Mouse (Mus musculus) left cerebral cortex, postnatal 25 days (tissue): ENCODE measurements around the gene 4930402F06Rik. TPM values are rescaled to one million over a fixed set of nuclear protein-coding genes. Genes with fewer than 3 reads are reported as not detected.

Experiments used
- DNase-seq, 2 experiments: peaks; one replicate each; pipeline ENCODE4 v3.0.0; 2022; ENCODE audit warnings: low spot score in 2 of 2, mixed read lengths in 1 of 2
- intact Hi-C: fragments of 180-260 bp; cut with DNase I; formaldehyde crosslinking; loops from one replicate; pipeline ENCODE4 v1.15.1; 2025
- total RNA-seq, 2 experiments: library from RNA; stranded (reverse); gene quantifications; 2 replicates each; pipeline ENCODE4 v1.2.3; 2021

Gene 4930402F06Rik
- total RNA-seq, 2 experiments from 2014 or later, result not detected

DNA sequence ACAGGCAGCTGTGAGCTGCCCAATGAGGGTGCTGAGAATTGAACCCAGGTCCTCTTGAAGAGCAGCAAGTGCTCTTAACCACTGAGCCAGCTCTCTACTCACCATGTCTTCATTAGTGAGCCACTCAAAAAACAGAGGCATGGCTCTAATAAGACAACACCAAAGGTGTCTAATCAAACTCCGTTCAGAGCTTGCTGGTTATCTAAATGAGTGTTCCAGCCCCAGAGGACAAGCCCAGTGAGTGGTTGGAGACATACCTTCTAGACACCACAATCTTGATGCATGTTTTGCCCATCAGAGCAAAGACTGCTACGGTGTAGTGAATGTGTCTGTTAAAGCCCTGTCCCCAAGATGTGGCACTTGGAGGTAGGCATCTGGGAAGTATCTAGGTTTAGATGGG lies 22.7 kb upstream of the 4930402F06Rik start:
- intact Hi-C loops, result no loop called here
- no peak for DNase-seq

- no peak for DNase-seq
- intact Hi-C loops, result no loop called here
These were observed 22.3 kb upstream of the 4930402F06Rik start for GRCm38 (mm10) chr2:35419243-35419642.

DNA sequence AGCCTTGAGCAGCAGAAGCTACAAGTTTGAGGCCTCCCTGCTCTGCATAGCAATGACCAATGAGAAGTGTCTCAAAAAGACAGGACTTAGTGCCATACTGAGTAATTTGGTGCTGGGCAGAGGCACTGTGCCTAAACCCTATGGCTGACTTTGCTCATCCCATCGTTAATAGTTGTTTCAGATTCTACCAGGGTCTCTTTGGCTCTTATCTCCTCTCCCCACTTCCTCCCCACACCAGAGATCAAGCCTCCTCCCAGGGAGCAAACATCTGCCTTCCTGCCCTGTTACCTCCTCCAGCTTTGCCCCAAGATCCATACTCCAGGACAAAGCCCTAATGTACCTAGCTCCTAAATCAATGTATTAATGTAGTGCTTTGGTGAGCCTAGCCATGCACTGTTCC lies 20.3 kb upstream of the 4930402F06Rik start:
- intact Hi-C loops, result no loop called here
- DNase-seq, result no peak

- DNase-seq, result no peak
- intact Hi-C loops, result no loop called here
These were observed 19.5 kb upstream of the 4930402F06Rik start for GRCm38 (mm10) chr2:35416473-35416872.

DNA sequence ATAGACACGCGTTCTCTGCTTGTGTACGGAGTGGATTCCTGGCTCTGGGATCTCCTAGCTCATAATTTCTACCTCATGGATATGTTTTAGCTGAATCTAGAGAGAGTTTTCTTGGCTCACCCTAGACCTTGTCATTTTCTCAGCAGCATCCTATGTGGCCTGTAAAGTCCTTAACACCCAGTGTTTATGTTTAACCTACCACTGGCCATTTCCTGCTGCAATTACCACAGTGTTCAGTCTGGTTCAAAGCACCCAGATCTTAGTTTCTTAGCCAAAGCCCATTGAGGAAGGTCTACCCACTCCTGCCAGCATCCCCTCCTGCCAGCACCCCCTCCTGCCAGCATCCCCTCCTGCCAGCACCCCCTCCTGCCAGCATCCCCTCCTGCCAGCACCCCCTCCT lies 15.8 kb upstream of the 4930402F06Rik start:
- no peak for DNase-seq
- intact Hi-C loops, result no loop called here

DNA sequence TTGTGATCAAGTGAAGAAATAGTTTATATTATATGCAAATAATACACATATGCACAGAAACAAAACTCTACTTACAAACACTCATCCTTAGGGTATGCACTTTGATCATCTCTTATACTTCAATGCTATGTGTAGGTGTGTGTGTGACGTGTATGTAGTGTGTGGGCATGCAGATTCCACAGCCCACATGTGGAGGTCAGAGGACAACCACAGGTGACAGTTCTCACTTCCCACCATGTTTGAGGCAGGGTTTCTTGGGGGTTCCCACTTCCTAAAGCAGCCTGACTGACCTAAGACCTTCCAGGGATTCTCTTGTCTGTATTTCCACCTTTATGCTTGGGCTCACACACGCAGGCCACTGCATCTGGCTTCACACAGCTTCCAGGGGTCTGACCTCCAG lies 15.3 kb upstream of the 4930402F06Rik start:
- intact Hi-C loops, result no loop called here
- DNase-seq, result no peak

- intact Hi-C loops, result no loop called here
- no peak for DNase-seq
These were observed 14.7 kb upstream of the 4930402F06Rik start for GRCm38 (mm10) chr2:35411640-35412190.

GRCm38 (mm10) chr2:35409466-35409865 lies 12.5 kb upstream of the 4930402F06Rik start:
- no peak for DNase-seq
- intact Hi-C loops, result no loop called here

- DNase-seq, result no peak
- intact Hi-C loops, result no loop called here
These were observed 11.6 kb upstream of the 4930402F06Rik start for GRCm38 (mm10) chr2:35408409-35409110.

DNA sequence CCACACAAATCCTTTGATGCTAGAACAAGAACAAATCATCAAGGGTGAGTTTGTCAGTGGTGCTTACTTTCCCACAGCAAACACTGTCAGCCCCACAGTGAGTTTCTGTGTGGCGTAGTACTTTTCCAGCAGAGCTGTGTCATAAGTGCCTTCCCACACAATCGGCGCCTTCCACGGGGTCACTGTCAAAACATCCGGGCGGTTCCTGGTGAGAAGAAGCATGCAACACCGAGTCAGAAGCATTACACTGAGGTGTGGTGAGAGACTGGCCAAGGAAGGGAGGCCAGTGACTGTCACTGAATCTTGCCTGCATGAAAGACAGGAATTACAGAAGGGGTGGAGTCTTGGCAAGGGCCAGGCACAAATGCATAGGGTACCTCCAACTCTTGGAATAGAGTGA lies 10.9 kb upstream of the 4930402F06Rik start:
- intact Hi-C loops, result no loop called here
- no peak for DNase-seq

DNA sequence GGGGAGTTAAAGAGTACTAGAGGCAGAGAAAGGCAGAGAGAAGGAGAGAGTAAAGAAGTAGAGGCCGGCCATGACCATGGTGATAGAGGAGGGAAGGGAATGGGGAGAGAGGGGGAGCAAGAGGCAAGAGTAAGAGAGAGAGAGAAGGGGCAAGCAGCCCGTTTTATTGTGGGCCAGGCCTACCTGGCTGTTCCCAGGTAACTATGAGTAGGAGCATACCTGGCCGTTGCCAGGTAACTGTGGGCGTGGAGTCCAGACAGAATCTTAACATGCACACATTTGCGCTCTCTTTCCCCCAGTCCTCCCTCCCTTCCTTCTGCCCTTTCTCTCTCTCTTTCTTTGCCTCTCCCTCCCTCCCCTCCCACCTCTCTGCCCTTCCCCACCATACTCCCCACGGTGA lies 10.3 kb upstream of the 4930402F06Rik start:
- intact Hi-C loops, result no loop called here
- no peak for DNase-seq

- no peak for DNase-seq
- intact Hi-C loops, result no loop called here
These were observed 9.6 kb upstream of the 4930402F06Rik start for GRCm38 (mm10) chr2:35406611-35407010.

- intact Hi-C loops, result no loop called here
- DNase-seq, result no peak
These were observed 5.4 kb upstream of the 4930402F06Rik start for GRCm38 (mm10) chr2:35402391-35402790.

DNA sequence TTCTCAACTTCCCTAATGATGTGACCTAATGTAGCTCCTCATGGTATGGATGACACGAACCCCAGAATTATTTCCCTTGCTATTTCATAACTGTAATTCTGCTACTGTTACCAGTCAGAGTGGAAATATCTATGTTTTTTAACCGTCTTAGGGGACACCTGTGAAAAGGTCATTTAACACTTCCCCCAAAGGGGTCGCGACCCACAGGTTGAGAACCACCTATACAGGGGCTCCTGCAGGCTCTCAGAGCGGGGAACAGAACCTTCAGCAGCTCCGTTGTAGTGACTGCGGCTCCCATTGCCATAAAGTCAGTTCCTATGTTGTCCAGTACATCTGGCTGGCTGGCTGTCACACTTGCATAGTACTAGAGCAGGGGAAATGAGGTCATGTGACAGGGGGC lies 3.8 kb upstream of the 4930402F06Rik start:
- intact Hi-C loops, result no loop called here
- DNase-seq, result no peak

DNA sequence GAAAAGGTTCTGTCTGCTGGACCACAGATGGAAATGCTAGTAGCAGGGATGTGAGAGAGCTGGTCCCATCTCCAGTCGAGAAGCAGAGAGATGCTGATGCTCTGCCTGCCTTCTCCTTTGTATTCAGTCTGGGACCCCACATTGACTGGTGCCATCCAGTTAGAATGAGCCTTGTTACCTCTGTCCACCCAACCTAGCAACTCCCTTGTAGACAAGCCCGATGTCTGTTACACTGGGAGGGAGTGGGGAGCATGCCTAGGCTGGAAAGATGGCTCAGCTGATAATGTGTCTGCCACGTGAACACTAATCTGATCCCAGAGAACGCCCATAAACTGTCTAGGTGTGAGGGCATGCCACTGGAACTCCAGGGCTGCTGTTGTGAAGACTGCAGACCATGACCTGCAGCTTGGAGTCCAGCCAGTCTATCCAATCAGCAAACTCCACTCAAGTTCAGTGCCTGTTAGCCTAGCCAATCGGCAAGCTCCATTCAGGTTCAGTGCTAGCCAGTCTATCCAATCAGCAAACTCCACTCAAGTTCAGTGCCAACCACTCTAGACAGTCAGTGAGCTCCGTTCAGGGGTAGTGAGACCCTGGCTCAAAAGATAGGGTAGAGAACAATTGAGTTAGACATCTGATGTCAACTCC lies 1.3 kb upstream of the 4930402F06Rik start:
- intact Hi-C loops, result loop anchor here (5.0 to 10.0 kb wide), 2 partner anchors 109 to 184 kb away; no protein-coding TSS in a partner anchor
- no peak for DNase-seq

- peak; percentile 76 to 83 for DNase-seq
- intact Hi-C loops, result loop anchor here (1.0 to 10.0 kb wide), 3 partner anchors 99 to 183 kb away; no protein-coding TSS in a partner anchor
These were observed 707 bp upstream of the 4930402F06Rik start for GRCm38 (mm10) chr2:35397590-35398173.

GRCm38 (mm10) chr2:35385441-35385871 lies 11.5 kb downstream of the 4930402F06Rik start:
- peak in 1 of 2 experiments; percentile 24 for DNase-seq
- intact Hi-C loops, result no loop called here

DNA sequence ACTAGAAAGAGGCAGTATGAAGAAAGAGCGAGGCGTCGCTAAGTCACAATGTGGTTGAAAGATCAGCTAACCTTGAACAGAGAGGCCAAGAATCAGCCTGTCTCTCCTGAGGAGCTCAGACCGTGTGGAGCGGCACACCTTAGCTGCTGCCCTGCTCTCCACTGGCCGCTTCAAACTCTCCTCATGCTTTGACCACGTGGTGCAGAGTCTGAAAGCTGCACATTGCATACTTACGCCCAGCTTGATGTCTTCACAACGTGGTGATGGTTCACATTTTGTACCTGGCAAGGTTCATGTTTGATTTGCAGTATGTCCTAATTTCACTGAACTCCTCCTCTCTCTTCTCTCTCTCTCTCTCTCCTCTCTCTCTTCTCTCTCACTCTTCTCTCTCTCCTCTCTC lies 17.7 kb downstream of the 4930402F06Rik start:
- no peak for DNase-seq
- intact Hi-C loops, result no loop called here

- intact Hi-C loops, result no loop called here
- DNase-seq, result no peak
These were observed 19.4 kb downstream of the 4930402F06Rik start for GRCm38 (mm10) chr2:35377600-35377999.

GRCm38 (mm10) chr2:35373003-35373402 lies 24.0 kb downstream of the 4930402F06Rik start:
- DNase-seq, result no peak
- intact Hi-C loops, result no loop called here

DNA sequence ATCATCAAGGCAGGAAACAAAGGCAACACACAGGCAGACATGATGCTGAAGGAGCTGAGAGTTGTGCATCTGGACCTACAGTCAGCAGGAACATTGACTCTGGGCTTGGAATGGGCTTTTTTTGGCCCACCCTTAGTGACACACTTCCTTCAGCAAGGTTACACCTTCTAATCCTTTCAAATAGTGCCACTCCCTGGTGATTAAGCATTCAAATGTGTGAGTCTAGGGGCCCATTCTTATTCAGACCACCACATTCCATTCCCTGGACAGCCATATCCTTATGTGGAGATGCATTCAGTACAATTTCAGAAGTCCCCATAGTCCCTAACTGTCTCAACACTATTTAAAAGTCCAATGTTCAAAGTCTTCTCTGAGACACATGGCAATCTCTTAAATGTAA lies 26.3 kb downstream of the 4930402F06Rik start:
- no peak for DNase-seq

More for the DNA sequence above, 26.3 kb downstream of the 4930402F06Rik start:
- intact Hi-C loops, result no loop called here
